Mouse (Mus musculus): ENCODE data around the gene Gabrq. TPM values are rescaled to one million over a fixed set of nuclear protein-coding genes. Genes with fewer than 3 reads are reported as not detected.

Gene Gabrq
- polyA plus RNA-seq (2014; fragmentation: Illumina TruSeq; extraction: RNeasy Lipid Tissue Mini Kit (QIAGEN cat#74804); ENCODE audit: low read depth, low replicate concordance), result 0.31 TPM

DNA sequence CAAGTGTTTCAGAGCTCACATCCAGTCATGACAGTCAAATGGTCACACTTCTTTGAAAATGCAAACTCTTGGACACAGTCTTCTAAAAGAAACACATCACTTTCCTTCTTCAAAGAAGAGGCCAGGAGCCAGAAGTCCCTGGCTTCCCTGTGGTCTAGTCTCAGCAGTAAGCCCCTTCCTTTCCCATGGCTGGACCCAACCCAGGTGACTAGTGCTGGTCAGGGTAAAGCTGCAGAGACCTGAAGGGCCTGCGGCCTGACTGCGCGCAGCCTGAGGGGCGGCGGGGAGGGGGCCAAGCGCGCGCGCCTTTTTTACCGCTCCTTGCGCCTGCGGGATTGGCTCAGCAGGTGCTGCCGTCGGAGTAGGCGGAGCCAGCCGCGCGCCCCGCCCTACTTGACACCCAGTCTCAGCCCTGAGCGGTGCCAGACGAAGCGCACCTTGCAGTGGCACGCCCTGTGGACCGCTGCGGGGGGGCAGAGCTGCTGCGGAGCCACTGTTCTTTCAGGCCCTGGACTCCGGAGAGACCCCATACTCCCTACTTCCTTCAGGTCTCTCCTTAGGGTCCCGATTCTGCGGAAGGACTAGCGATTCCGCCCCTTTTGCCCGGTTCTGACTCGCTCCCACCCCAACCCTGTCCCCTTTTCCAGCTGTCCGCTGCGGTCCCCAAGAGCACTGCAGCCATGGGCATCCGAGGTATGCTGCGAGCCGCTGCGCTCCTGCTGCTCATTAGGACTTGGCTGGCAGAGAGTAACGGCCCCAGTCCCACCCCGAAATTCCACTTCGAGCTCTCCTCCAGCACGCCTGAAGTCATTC lies at the start of gene Gabrq:
Gene Gabrq (plus strand): TSS at position 403 of the 813 bp plus-strand sequence.

Other genes starting within 250 kb of the Gabrq start
- gene Gabra3, start 168.3 kb upstream of the Gabrq start, polyA plus RNA-seq (2014; fragmentation: Illumina TruSeq; extraction: RNeasy Lipid Tissue Mini Kit (QIAGEN cat#74804); ENCODE audit: low read depth, low replicate concordance), result 2.6 TPM
- 36.7 TPM for gene Cetn2, start 93.2 kb downstream of the Gabrq start, polyA plus RNA-seq (2014; fragmentation: Illumina TruSeq; extraction: RNeasy Lipid Tissue Mini Kit (QIAGEN cat#74804); ENCODE audit: low read depth, low replicate concordance)
- 6.7 TPM for gene Nsdhl, start 93.4 kb downstream of the Gabrq start, polyA plus RNA-seq (2014; fragmentation: Illumina TruSeq; extraction: RNeasy Lipid Tissue Mini Kit (QIAGEN cat#74804); ENCODE audit: low read depth, low replicate concordance)
- gene Zfp185, start 162.2 kb downstream of the Gabrq start, polyA plus RNA-seq (2014; fragmentation: Illumina TruSeq; extraction: RNeasy Lipid Tissue Mini Kit (QIAGEN cat#74804); ENCODE audit: low read depth, low replicate concordance), result 2.2 TPM
- gene Pnma5, start 211.9 kb downstream of the Gabrq start, polyA plus RNA-seq (2014; fragmentation: Illumina TruSeq; extraction: RNeasy Lipid Tissue Mini Kit (QIAGEN cat#74804); ENCODE audit: low read depth, low replicate concordance), result not detected
- gene Pnma3, start 239.6 kb downstream of the Gabrq start, polyA plus RNA-seq (2014; fragmentation: Illumina TruSeq; extraction: RNeasy Lipid Tissue Mini Kit (QIAGEN cat#74804); ENCODE audit: low read depth, low replicate concordance), result not detected

Measured in heart, adult 10 weeks (tissue).